Mouse (Mus musculus): ENCODE data around the gene Ppfia1. TPM values are rescaled to one million over a fixed set of nuclear protein-coding genes. Genes with fewer than 3 reads are reported as not detected.

Ppfia1 gene
- polyA plus RNA-seq, 1 experiment from 2014 or later = 52.5 TPM

GRCm38 (mm10) chr7:144473486-144473885, 80.0 kb downstream of the Ppfia1 start:
- Histone ChIP-seq H3K4me1 (peaks cover 13% of the 10 kb centered on the region), H3K27me3 (no peaks in the 10 kb centered on the region), H3K4me3 (no peak overlapping the region), H3K36me3 (peaks cover 22% of the 10 kb centered on the region), H3K4me2 (replicated peaks) (no peak overlapping the region), H3K27ac (no peak overlapping the region), H3K9me3 (no peaks in the 10 kb centered on the region), H3K9ac (no peak overlapping the region)
- 70% methylated on average over 4 of the region's 4 CpGs for WGBS
- no peak for ATAC-seq (ENCODE audit: insufficient number of reproducible peaks, insufficient read depth, low FRiP score, low TSS enrichment)

GRCm38 (mm10) chr7:144471103-144471502, 82.4 kb downstream of the Ppfia1 start:
- 82% methylated on average over 2 of the region's 2 CpGs for WGBS

GRCm38 (mm10) chr7:144470545-144471059, 82.9 kb downstream of the Ppfia1 start, which contains the start of gene Cttn:
Gene Cttn, minus strand, starts transcription at chr7:144471009.
- Histone ChIP-seq H3K4me3 (peak within 1 kb of the TSS; percentile 98), H3K27me3 (no peaks in the 10 kb centered on the region), H3K9ac (peak within 1 kb of the TSS; percentile 97), H3K9me3 (no peaks in the 10 kb centered on the region), H3K27ac (peak within 1 kb of the TSS; percentile 69), H3K36me3 (peaks cover 10% of the 10 kb centered on the region), H3K4me1 (peaks cover 16% of the 10 kb centered on the region), H3K4me2 (replicated peaks) (peak within 1 kb of the TSS; percentile 78)
- 1% methylated on average over 30 of the region's 30 CpGs for WGBS
- peak; percentile 93 for ATAC-seq (ENCODE audit: insufficient number of reproducible peaks, insufficient read depth, low FRiP score, low TSS enrichment)

More at GRCm38 (mm10) chr7:144471103-144471502, 82.4 kb downstream of the Ppfia1 start:
- Histone ChIP-seq H3K27me3 (no peaks in the 10 kb centered on the region), H3K27ac (peak overlapping the region; percentile 69; the same call in 1 of the 2 replicates), H3K4me2 (replicated peaks) (peak overlapping the region; percentile 78), H3K4me3 (peak overlapping the region; percentile 98), H3K4me1 (peaks cover 16% of the 10 kb centered on the region), H3K9ac (peak overlapping the region; percentile 97), H3K9me3 (no peaks in the 10 kb centered on the region), H3K36me3 (peaks cover 11% of the 10 kb centered on the region; the same call in 1 of the 2 replicates)
- no peak for ATAC-seq (ENCODE audit: insufficient number of reproducible peaks, insufficient read depth, low FRiP score, low TSS enrichment)

GRCm38 (mm10) chr7:144469908-144470544, 83.5 kb downstream of the Ppfia1 start:
- Histone ChIP-seq H3K4me3 (peak overlapping the region; percentile 98), H3K27me3 (no peaks in the 10 kb centered on the region), H3K4me2 (replicated peaks) (peak overlapping the region; percentile 78), H3K9me3 (no peaks in the 10 kb centered on the region), H3K9ac (peak overlapping the region; percentile 97), H3K4me1 (peaks cover 16% of the 10 kb centered on the region), H3K36me3 (peaks cover 13% of the 10 kb centered on the region), H3K27ac (peak overlapping the region; percentile 69)
- peak; percentile 67 for ATAC-seq (ENCODE audit: insufficient number of reproducible peaks, insufficient read depth, low FRiP score, low TSS enrichment)
- WGBS = 1% methylated on average over 31 of the region's 31 CpGs

- Histone ChIP-seq H3K9me3 (no peaks in the 10 kb centered on the region), H3K27me3 (no peaks in the 10 kb centered on the region), H3K4me3 (peak overlapping the region; percentile 98), H3K36me3 (peaks cover 21% of the 10 kb centered on the region), H3K4me2 (replicated peaks) (peak overlapping the region; percentile 78), H3K4me1 (peaks cover 16% of the 10 kb centered on the region), H3K9ac (peak overlapping the region; percentile 97), H3K27ac (0 out of 2 replicates have a peak overlapping the region, but pooled peaks have one; percentile 26)
- ATAC-seq (ENCODE audit: insufficient number of reproducible peaks, insufficient read depth, low FRiP score, low TSS enrichment) = no peak
- 20% methylated on average over 4 of the region's 4 CpGs for WGBS
Observed at GRCm38 (mm10) chr7:144469181-144469641, 84.3 kb downstream of the Ppfia1 start.

- Histone ChIP-seq H3K4me3 (peak overlapping the region; percentile 98; the same call in 1 of the 2 replicates), H3K36me3 (peaks cover 23% of the 10 kb centered on the region), H3K27me3 (no peaks in the 10 kb centered on the region), H3K4me1 (peaks cover 16% of the 10 kb centered on the region), H3K27ac (no peak overlapping the region), H3K9me3 (no peaks in the 10 kb centered on the region), H3K9ac (no peak overlapping the region), H3K4me2 (replicated peaks) (peak overlapping the region; percentile 78)
- no peak for ATAC-seq (ENCODE audit: insufficient number of reproducible peaks, insufficient read depth, low FRiP score, low TSS enrichment)
- 87% methylated on average over 5 of the region's 5 CpGs for whole genome bisulfite sequencing
Observed at GRCm38 (mm10) chr7:144468741-144469140, 84.8 kb downstream of the Ppfia1 start.

GRCm38 (mm10) chr7:144462577-144462976, 91.0 kb downstream of the Ppfia1 start:
- Histone ChIP-seq H3K4me1 (no peaks in the 10 kb centered on the region), H3K4me3 (no peak overlapping the region), H3K9ac (no peak overlapping the region), H3K4me2 (replicated peaks) (no peak overlapping the region), H3K27me3 (no peaks in the 10 kb centered on the region), H3K9me3 (no peaks in the 10 kb centered on the region), H3K27ac (no peak overlapping the region), H3K36me3 (peaks cover 81% of the 10 kb centered on the region)
- no peak for ATAC-seq (ENCODE audit: insufficient number of reproducible peaks, insufficient read depth, low FRiP score, low TSS enrichment)
- 89% methylated on average over 7 of the region's 7 CpGs for WGBS

- Histone ChIP-seq H3K27me3 (no peaks in the 10 kb centered on the region), H3K4me1 (no peaks in the 10 kb centered on the region), H3K36me3 (peaks cover 93% of the 10 kb centered on the region), H3K9me3 (no peaks in the 10 kb centered on the region), H3K4me3 (no peak overlapping the region), H3K9ac (no peak overlapping the region), H3K4me2 (replicated peaks) (no peak overlapping the region), H3K27ac (no peak overlapping the region)
- no peak for ATAC-seq (ENCODE audit: insufficient number of reproducible peaks, insufficient read depth, low FRiP score, low TSS enrichment)
- 91% methylated on average over 6 of the region's 6 CpGs for WGBS
Observed at GRCm38 (mm10) chr7:144461246-144461902, 92.2 kb downstream of the Ppfia1 start.

- H3K9me3 ChIP-seq = no peaks in the 10 kb centered on the region
- no peak for ATAC-seq (ENCODE audit: insufficient number of reproducible peaks, insufficient read depth, low FRiP score, low TSS enrichment)
- H3K36me3 ChIP-seq = peaks cover 100% of the 10 kb centered on the region
Observed at GRCm38 (mm10) chr7:144458881-144459280, 94.6 kb downstream of the Ppfia1 start.

GRCm38 (mm10) chr7:144450661-144451060, 102.9 kb downstream of the Ppfia1 start:
- H3K4me1 ChIP-seq = no peaks in the 10 kb centered on the region
- no peaks in the 10 kb centered on the region for H3K9me3 ChIP-seq
- peaks cover 97% of the 10 kb centered on the region for H3K36me3 ChIP-seq
- H3K4me2 ChIP-seq (replicated peaks) = no peak overlapping the region
- H3K9ac ChIP-seq = no peak overlapping the region
- H3K27me3 ChIP-seq = no peaks in the 10 kb centered on the region
- H3K4me3 ChIP-seq = no peak overlapping the region
- WGBS = 91% methylated on average over 9 of the region's 9 CpGs
- H3K27ac ChIP-seq = no peak overlapping the region
- no peak for ATAC-seq (ENCODE audit: insufficient number of reproducible peaks, insufficient read depth, low FRiP score, low TSS enrichment)

More at GRCm38 (mm10) chr7:144458881-144459280, 94.6 kb downstream of the Ppfia1 start:
- H3K27ac ChIP-seq = no peak overlapping the region
- H3K4me2 ChIP-seq (replicated peaks) = no peak overlapping the region
- H3K27me3 ChIP-seq = no peaks in the 10 kb centered on the region
- no peak overlapping the region for H3K9ac ChIP-seq
- H3K4me3 ChIP-seq = no peak overlapping the region
- WGBS = 90% methylated on average over 1 of the region's 1 CpGs
- H3K4me1 ChIP-seq = no peaks in the 10 kb centered on the region

- H3K4me2 ChIP-seq (replicated peaks) = no peak overlapping the region
- H3K4me1 ChIP-seq = no peaks in the 10 kb centered on the region
- ATAC-seq (ENCODE audit: insufficient number of reproducible peaks, insufficient read depth, low FRiP score, low TSS enrichment) = no peak
- 93% methylated on average over 13 of the region's 13 CpGs for WGBS
- H3K9ac ChIP-seq = no peak overlapping the region
- H3K27me3 ChIP-seq = no peaks in the 10 kb centered on the region
- no peaks in the 10 kb centered on the region for H3K9me3 ChIP-seq
- H3K4me3 ChIP-seq = no peak overlapping the region
- no peak overlapping the region for H3K27ac ChIP-seq
- peaks cover 97% of the 10 kb centered on the region for H3K36me3 ChIP-seq
Observed at GRCm38 (mm10) chr7:144449637-144450570, 103.6 kb downstream of the Ppfia1 start.
